Mouse (Mus musculus) forebrain, postnatal 0 days (tissue): ENCODE results near the gene 1700030K09Rik. TPM values are rescaled to one million over a fixed set of nuclear protein-coding genes. Genes with fewer than 3 reads are reported as not detected.
A peak's percentile ranks its signal among the peaks of the same experiment; 100 is the strongest.

Experiments
- ATAC-seq: fragments of 200-750 bp; cut with Nextera tagmentation; 2 replicates; pipeline ENCODE4 v1.8.0; 2017; ENCODE audit warnings: mild to moderate bottlenecking, moderate library complexity
- DNase-seq: peaks from one replicate; pipeline ENCODE4 v3.0.0-alpha.2; 2015
- H3K27ac ChIP-seq: fragments of 300-500 bp; sonication (generic); 2 replicates; pipeline ENCODE4 v1.5.1; 2014; ENCODE audit warnings: low read depth, mild to moderate bottlenecking, antibody characterized with exemption, low read length, moderate library complexity, mixed read lengths
- H3K27me3 ChIP-seq: fragments of 300-500 bp; sonication (generic); 2 replicates; pipeline ENCODE4 v1.6.1; 2014; ENCODE audit warnings: mild to moderate bottlenecking, low read length, mixed read lengths; ENCODE audit not compliant: insufficient read depth
- H3K36me3 ChIP-seq: fragments of 300-500 bp; sonication (generic); 2 replicates; pipeline ENCODE4 v1.6.1; 2014; ENCODE audit warnings: mild to moderate bottlenecking, moderate library complexity; ENCODE audit not compliant: insufficient read depth
- H3K4me1 ChIP-seq: fragments of 300-500 bp; sonication (generic); 2 replicates; pipeline ENCODE4 v1.6.1; 2014; ENCODE audit warnings: antibody characterized with exemption; ENCODE audit not compliant: insufficient read depth
- H3K4me2 ChIP-seq: fragments of 300-500 bp; sonication (generic); 2 replicates; pipeline ENCODE4 v1.6.1; 2014; ENCODE audit warnings: low read depth, mild to moderate bottlenecking, moderate library complexity
- H3K4me3 ChIP-seq: fragments of 300-500 bp; sonication (generic); 2 replicates; pipeline ENCODE4 v1.5.1; 2014; ENCODE audit warnings: low read depth, low read length, mixed read lengths
- H3K9ac ChIP-seq: fragments of 300-500 bp; sonication (generic); 2 replicates; pipeline ENCODE4 v1.6.1; 2014; ENCODE audit warnings: mild to moderate bottlenecking
- H3K9me3 ChIP-seq: fragments of 300-500 bp; sonication (generic); 2 replicates; pipeline ENCODE4 v1.6.1; 2016; ENCODE audit warnings: low read length
- CTCF ChIP-seq: sonication (generic); IDR thresholded peaks from 2 replicates; pipeline ENCODE4 v1.5.1; 2016; ENCODE audit warnings: antibody characterized with exemption, control low read depth, low read depth
- WGBS: fragments of 180-500 bp; shearing (Covaris S2); extraction: QIAGEN DNeasy Blood & Tissue Kit; methylation state at CpG from one replicate; pipeline ENCODE4 v1.1.7; 2014; 5-methylcytosine and 5-hydroxymethylcytosine counted together
- polyA plus RNA-seq: library from polyadenylated mRNA; unstranded; fragments of >200 nt; fragmentation: Nextera tagmentation; extraction: Ambion mirVana; gene quantifications from 2 replicates; pipeline ENCODE4 v1.2.1, GENCODE M21; 2015
- total RNA-seq: library from RNA; depleted of rRNA; stranded (reverse); fragments of >200 nt; gene quantifications from 2 replicates; pipeline ENCODE4 v1.2.3, GENCODE M21; 2014

The 1700030K09Rik gene
- total and polyA plus RNA-seq, 2 experiments from 2014 or later, result 13.7 to 15.5 TPM

- Histone ChIP-seq H3K36me3 (peaks cover 57% of the 10 kb centered on the region), H3K4me1 (no peaks in the 10 kb centered on the region), H3K9ac (no peak overlapping the region), H3K27ac (no peak overlapping the region), H3K4me2 (no peak overlapping the region), H3K4me3 (no peak overlapping the region), H3K27me3 (no peaks in the 10 kb centered on the region), H3K9me3 (no peaks in the 10 kb centered on the region)
- 89% methylated on average over 6 of the region's 6 CpGs for WGBS
- DNase-seq (no peak), ATAC-seq (peak; percentile 61; the same call in 1 of the 2 replicates)
- peak; percentile 15; the same call in 1 of the 2 replicates for TF ChIP-seq CTCF
Observed at GRCm38 (mm10) chr8:72485456-72486199, 41.9 kb downstream of the 1700030K09Rik start.

DNA sequence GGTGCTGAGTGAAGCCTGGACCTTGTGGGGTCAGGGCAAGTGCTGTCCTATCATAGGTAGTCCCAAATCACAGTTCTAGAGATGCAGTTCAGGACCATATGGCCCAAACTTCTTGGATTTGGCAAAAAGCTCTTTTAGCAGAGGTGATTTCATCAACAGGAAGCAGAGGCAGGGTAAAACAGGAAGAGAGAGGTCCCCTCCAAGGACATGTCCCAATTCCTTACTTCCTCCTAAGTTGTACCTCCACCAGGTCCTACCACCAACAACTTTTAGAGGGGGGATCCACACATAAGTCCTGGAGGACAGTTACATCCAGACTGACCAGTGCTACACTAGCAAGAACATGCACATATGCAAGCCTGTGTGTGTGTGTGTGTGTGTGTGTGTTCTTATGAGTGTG is 43.3 kb downstream of the 1700030K09Rik start:
- DNase-seq (no peak), ATAC-seq (no peak)

GRCm38 (mm10) chr8:72491017-72491416 is 47.3 kb downstream of the 1700030K09Rik start:
- Histone ChIP-seq H3K27me3 (no peaks in the 10 kb centered on the region), H3K27ac (no peak overlapping the region), H3K4me2 (peak overlapping the region; percentile 87), H3K9me3 (no peaks in the 10 kb centered on the region), H3K9ac (no peak overlapping the region), H3K4me3 (no peak overlapping the region), H3K4me1 (peaks cover 4% of the 10 kb centered on the region), H3K36me3 (peaks cover 31% of the 10 kb centered on the region)
- ATAC-seq, result no peak
- no peak for DNase-seq
- WGBS, result 81% methylated on average over 2 of the region's 2 CpGs
- no peak for TF ChIP-seq CTCF

More for the DNA sequence above, 43.3 kb downstream of the 1700030K09Rik start:
- H3K4me3 ChIP-seq, result no peak overlapping the region
- no peak for TF ChIP-seq CTCF
- no peaks in the 10 kb centered on the region for H3K27me3 ChIP-seq
- H3K9ac ChIP-seq, result no peak overlapping the region
- H3K9me3 ChIP-seq, result no peaks in the 10 kb centered on the region
- peaks cover 4% of the 10 kb centered on the region for H3K4me1 ChIP-seq
- no peak overlapping the region for H3K4me2 ChIP-seq
- no peak overlapping the region for H3K27ac ChIP-seq
- H3K36me3 ChIP-seq, result peaks cover 51% of the 10 kb centered on the region

- Histone ChIP-seq H3K36me3 (peaks cover 38% of the 10 kb centered on the region), H3K4me3 (peak within 1 kb of the TSS; percentile 84), H3K27ac (peak within 1 kb of the TSS; percentile 81), H3K4me1 (peaks cover 4% of the 10 kb centered on the region), H3K9ac (peak within 1 kb of the TSS; percentile 62), H3K4me2 (peak within 1 kb of the TSS; percentile 87), H3K9me3 (no peaks in the 10 kb centered on the region), H3K27me3 (no peaks in the 10 kb centered on the region)
- WGBS, result under 1% methylated on average over 89 of the region's 98 CpGs
- DNase-seq, result peak; percentile 38
- no peak for TF ChIP-seq CTCF
- ATAC-seq, result peak; percentile 49
Observed at GRCm38 (mm10) chr8:72491680-72492621, 48.3 kb downstream of the 1700030K09Rik start, which contains the start of gene Slc35e1. Gene Slc35e1, minus strand, starts transcription at chr8:72492614.

DNA sequence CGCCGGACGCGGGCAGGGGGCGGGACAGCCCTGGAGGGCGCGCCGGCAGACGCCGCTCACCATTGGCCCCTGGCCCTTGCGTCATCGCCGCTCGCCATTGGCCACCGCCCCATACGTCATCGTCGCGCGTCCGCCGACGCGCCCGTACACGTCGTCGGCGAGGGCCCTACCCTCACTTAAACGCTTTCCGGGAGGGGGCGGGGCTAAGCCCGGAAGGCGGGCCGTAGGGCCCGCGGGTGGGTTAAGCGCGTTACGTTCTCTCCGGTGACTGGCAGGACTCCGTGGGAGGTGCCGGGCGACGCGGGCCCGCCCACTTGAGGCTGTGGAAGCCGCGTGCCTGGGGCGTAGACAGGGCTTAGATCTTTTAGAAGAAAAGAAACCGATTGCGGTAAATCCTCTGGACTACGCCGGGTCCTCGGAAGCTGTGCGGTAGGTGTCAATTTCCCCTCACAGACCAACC is 49.0 kb downstream of the 1700030K09Rik start:
- under 1% methylated on average over 38 of the region's 56 CpGs for WGBS
- DNase-seq (peak; percentile 100), ATAC-seq (peak; percentile 98)
- H3K36me3 ChIP-seq, result peaks cover 35% of the 10 kb centered on the region
- peak overlapping the region; percentile 87 for H3K4me2 ChIP-seq
- TF ChIP-seq CTCF, result no peak
- H3K4me3 ChIP-seq, result peak overlapping the region; percentile 84
- no peaks in the 10 kb centered on the region for H3K9me3 ChIP-seq
- peak overlapping the region; percentile 62 for H3K9ac ChIP-seq
- H3K4me1 ChIP-seq, result peaks cover 4% of the 10 kb centered on the region
- no peaks in the 10 kb centered on the region for H3K27me3 ChIP-seq
- peak overlapping the region; percentile 81 for H3K27ac ChIP-seq

GRCm38 (mm10) chr8:72493381-72493780 is 49.7 kb downstream of the 1700030K09Rik start:
- H3K4me1 ChIP-seq, result peaks cover 4% of the 10 kb centered on the region
- no peak for TF ChIP-seq CTCF
- H3K4me2 ChIP-seq, result peak overlapping the region; percentile 87
- H3K27me3 ChIP-seq, result no peaks in the 10 kb centered on the region
- ATAC-seq (no peak), DNase-seq (no peak)
- peak overlapping the region; percentile 84 for H3K4me3 ChIP-seq
- H3K9me3 ChIP-seq, result no peaks in the 10 kb centered on the region
- peak overlapping the region; percentile 62 for H3K9ac ChIP-seq
- peaks cover 30% of the 10 kb centered on the region for H3K36me3 ChIP-seq
- H3K27ac ChIP-seq, result peak overlapping the region; percentile 76; the same call in 1 of the 2 replicates
- WGBS, result 10% methylated on average over 8 of the region's 8 CpGs
